Comparison of ENCODE assay signal across 12 mouse cellular contexts in genomic region chr3:105227551-105227950, GRCm38 (mm10).
"Had no signal": no experiment of that assay in that cellular context is flagged by ENCODE, and none has a peak within 500 bp of the region (broad histone marks: within the 10 kb centered on the region; RNA-seq: fewer than 3 reads in every experiment).

No protein-coding gene starts in this region.

- DNase-seq: gastrocnemius, postnatal 14 days; gastrocnemius, postnatal 36 days; heart, adult 18-20 months; heart, postnatal 10 days; heart, postnatal 4 days; kidney, adult 18-20 months; kidney, adult 8-10 months; kidney, postnatal 10 days; kidney, postnatal 25 days; kidney, postnatal 4 days; liver; liver, embryonic 13.5 days had no signal
